In the genomic region with DNA sequence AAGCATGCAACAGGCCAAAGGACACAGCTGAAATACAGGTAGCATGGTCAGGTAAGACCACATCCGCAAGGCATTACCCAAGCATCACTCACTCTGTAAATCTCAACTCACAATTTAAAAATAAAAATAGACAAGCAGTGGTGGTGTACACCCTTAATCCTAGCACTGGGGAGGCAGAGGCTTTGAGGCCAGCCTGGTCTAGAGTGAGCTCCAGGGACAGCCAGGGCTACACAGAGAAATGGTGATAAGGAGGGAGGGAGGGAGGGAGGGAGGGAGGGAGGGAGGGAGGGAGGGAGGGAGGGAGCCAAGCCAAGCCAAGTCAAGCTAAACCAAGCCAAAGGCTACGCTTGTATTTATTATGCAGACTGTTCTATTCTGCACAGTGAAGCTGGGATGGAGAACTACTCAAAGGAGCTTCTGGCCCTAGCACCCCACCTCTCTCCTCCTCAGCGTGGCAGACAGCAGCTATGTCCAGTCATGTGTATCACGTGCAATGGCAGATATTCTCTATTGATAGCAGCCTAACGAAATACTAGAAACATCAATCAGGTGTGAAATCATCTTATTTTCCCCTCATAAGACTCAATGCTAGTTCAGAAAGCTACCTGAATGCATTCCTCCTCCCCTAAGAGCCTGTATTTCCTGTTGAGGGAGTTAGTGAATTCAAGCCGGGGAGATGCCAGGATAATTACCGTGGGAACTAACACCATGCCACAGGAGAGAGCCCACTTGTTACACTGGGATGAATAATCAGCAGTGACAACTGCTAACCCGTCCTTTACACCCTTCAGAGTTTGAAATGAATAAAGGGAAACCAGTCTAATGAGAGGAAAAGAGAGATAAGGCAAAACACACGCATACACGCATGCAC, we compare ENCODE assay signal across 14 mouse cellular contexts. TPM values are rescaled to one million over a fixed set of nuclear protein-coding genes. Genes with fewer than 3 reads are reported as not detected.
A peak's percentile ranks its signal among the peaks of the same experiment; 100 is the strongest.
DNase-seq lines count a peak whose midpoint lies in the region; ATAC-seq and TF ChIP-seq lines count a peak whose summit lies in the region.
"Had no signal": no experiment of that assay in that cellular context is flagged by ENCODE, and none has a peak within 500 bp of the region (broad histone marks: within the 10 kb centered on the region; RNA-seq: fewer than 3 reads in every experiment).

No protein-coding gene starts in this region.

- WGBS in embryonic facial prominence, embryonic 15.5 days, result 57% methylated on average over 10 of the region's 10 CpGs
- 57% methylated on average over 10 of the region's 10 CpGs for WGBS in intestine, embryonic 15.5 days
- 60% methylated on average over 10 of the region's 10 CpGs for WGBS in heart, embryonic 11.5 days (ENCODE audit: insufficient replicate concordance)

- H3K4me3 ChIP-seq in layer of hippocampus, adult 2 months, result no peak overlapping the region
- no peak overlapping the region for H3K4me3 ChIP-seq in embryonic facial prominence, embryonic 15.5 days (replicated peaks)
- no peak overlapping the region for H3K4me3 ChIP-seq in intestine, embryonic 15.5 days (replicated peaks)
- H3K4me3 ChIP-seq in heart, embryonic 11.5 days (ENCODE audit: low read depth, low read length), result no peak overlapping the region
- H3K4me3 ChIP-seq: gastrocnemius, adult 2 months; liver, embryonic 15.5 days had no signal

- peaks cover 17% of the 10 kb centered on the region for H3K4me1 ChIP-seq in embryonic facial prominence, embryonic 15.5 days
- peaks cover 25% of the 10 kb centered on the region for H3K4me1 ChIP-seq in intestine, embryonic 15.5 days (replicated peaks)
- peaks cover 14% of the 10 kb centered on the region for H3K4me1 ChIP-seq in heart, embryonic 11.5 days (ENCODE audit: control insufficient read depth, insufficient read depth, low read length)

- H3K9me3 ChIP-seq in embryonic facial prominence, embryonic 15.5 days (replicated peaks), result no peaks in the 10 kb centered on the region
- no peaks in the 10 kb centered on the region for H3K9me3 ChIP-seq in intestine, embryonic 15.5 days
- no peaks in the 10 kb centered on the region for H3K9me3 ChIP-seq in heart, embryonic 11.5 days (replicated peaks; ENCODE audit: control insufficient read depth, low read length)
- H3K9me3 ChIP-seq: liver, embryonic 15.5 days had no signal

- H3K27ac ChIP-seq in layer of hippocampus, adult 2 months, result peak overlapping the region; percentile 62; the same call in 1 of the 2 replicates
- H3K27ac ChIP-seq in embryonic facial prominence, embryonic 15.5 days (replicated peaks), result peak overlapping the region; percentile 78; the same call in 1 of the 2 replicates
- no peak overlapping the region for H3K27ac ChIP-seq in intestine, embryonic 15.5 days
- H3K27ac ChIP-seq in heart, embryonic 11.5 days (ENCODE audit: low read depth, low read length), result no peak overlapping the region
- H3K27ac ChIP-seq: gastrocnemius, adult 2 months; liver, embryonic 15.5 days had no signal

- intact Hi-C loops in left cerebral cortex, postnatal 25 days (cut with DNase I), result no loop called here

- DNase-seq in layer of hippocampus, adult 2 months (ENCODE audit: low spot score in 2 of 2), result no peak
- no peak for DNase-seq in layer of hippocampus, adult 8-10 months (ENCODE audit: low spot score in 2 of 2)
- DNase-seq in retina, postnatal 7 days (ENCODE audit: low read depth, low spot score), result peak; percentile 28
- DNase-seq in left cerebral cortex, postnatal 25 days (ENCODE audit: low spot score in 2 of 2), result no peak
- no peak for DNase-seq in heart, adult 11 months
- DNase-seq: cerebellum, adult 8-10 months; gastrocnemius, adult 2 months; kidney, postnatal 10 days; thymus, postnatal 4 days had no signal

- H3K4me2 ChIP-seq in embryonic facial prominence, embryonic 15.5 days (replicated peaks), result no peak overlapping the region
- peak overlapping the region; percentile 37 for H3K4me2 ChIP-seq in intestine, embryonic 15.5 days (replicated peaks)
- no peak overlapping the region for H3K4me2 ChIP-seq in heart, embryonic 11.5 days
- H3K4me2 ChIP-seq: liver, embryonic 15.5 days had no signal

- TF ChIP-seq CTCF in layer of hippocampus, adult 2 months (conservative IDR thresholded peaks at IDR 0.05), result no peak

- no peaks in the 10 kb centered on the region for H3K27me3 ChIP-seq in embryonic facial prominence, embryonic 15.5 days
- H3K27me3 ChIP-seq in intestine, embryonic 15.5 days (replicated peaks), result no peaks in the 10 kb centered on the region
- H3K27me3 ChIP-seq in heart, embryonic 11.5 days (ENCODE audit: control insufficient read depth, insufficient read depth, low read length), result no peaks in the 10 kb centered on the region
- H3K27me3 ChIP-seq: liver, embryonic 15.5 days; Patski had no signal

- H3K9ac ChIP-seq in embryonic facial prominence, embryonic 15.5 days, result no peak overlapping the region
- H3K9ac ChIP-seq in intestine, embryonic 15.5 days, result no peak overlapping the region
- H3K9ac ChIP-seq in heart, embryonic 11.5 days (ENCODE audit: low read depth, low read length), result no peak overlapping the region
- H3K9ac ChIP-seq: liver, embryonic 15.5 days had no signal

- H3K36me3 ChIP-seq in embryonic facial prominence, embryonic 15.5 days, result no peaks in the 10 kb centered on the region
- H3K36me3 ChIP-seq in intestine, embryonic 15.5 days, result no peaks in the 10 kb centered on the region
- H3K36me3 ChIP-seq in heart, embryonic 11.5 days (ENCODE audit: control insufficient read depth, insufficient read depth, low read length), result no peaks in the 10 kb centered on the region
- H3K36me3 ChIP-seq: liver, embryonic 15.5 days had no signal

- ATAC-seq in embryonic facial prominence, embryonic 15.5 days (ENCODE audit: insufficient number of reproducible peaks, low FRiP score, low TSS enrichment, low read depth), result peak; percentile 65
- peak; percentile 21; the same call in 1 of the 2 replicates for ATAC-seq in intestine, embryonic 15.5 days
- no peak for ATAC-seq in heart, embryonic 11.5 days (replicated peaks; ENCODE audit: insufficient number of reproducible peaks, low FRiP score, low TSS enrichment)
- ATAC-seq: Patski had no signal

RNA-seq across cellular contexts. Expression of a gene that starts 33.8 kb away (rescaled TPM):
- total RNA-seq in layer of hippocampus, adult 2 months (2021), result 100 to 1,000 TPM; 140 to 148 TPM
- total RNA-seq in layer of hippocampus, adult 8-10 months (2022), result 100 to 1,000 TPM; 117 to 144 (median 132) TPM
- 24.0 and 25.3 TPM in 2 replicates for polyA plus RNA-seq in embryonic facial prominence, embryonic 15.5 days (2015; fragmentation: Nextera tagmentation; extraction: Ambion mirVana)
- polyA plus RNA-seq in intestine, embryonic 15.5 days (2015; fragmentation: Nextera tagmentation; extraction: Ambion mirVana), result 17.4 and 18.6 TPM in 2 replicates
- 100 to 1,000 TPM; 110 to 121 TPM for total RNA-seq in left cerebral cortex, postnatal 25 days (2021)
- polyA plus RNA-seq in heart, embryonic 11.5 days (2014; fragmentation: Nextera tagmentation; extraction: Ambion mirVana), result 14.7 and 18.2 TPM in 2 replicates

Comparison
In these comparisons a context has a peak if more than half of its experiments do, and no peak if none do; other contexts are left out.
1. H3K27ac ChIP-seq: peak in layer of hippocampus, adult 2 months (single experiment) and embryonic facial prominence, embryonic 15.5 days (single experiment); none in intestine, embryonic 15.5 days (single experiment) and heart, embryonic 11.5 days (single experiment).